Mouse (Mus musculus): ENCODE results near the gene Krt25.
A peak's percentile ranks its signal among the peaks of the same experiment; 100 is the strongest.

The Krt25 gene

GRCm38 (mm10) chr11:99322851-99323250 is at the start of gene Krt25:
Gene Krt25 (minus strand): TSS chr11:99322951.
- no peak for DNase-seq (ENCODE audit: low read depth, low spot score)

- DNase-seq (ENCODE audit: low read depth, low spot score): no peak
These were observed 47.2 kb upstream of the Krt25 start for GRCm38 (mm10) chr11:99369853-99370451.

- DNase-seq (ENCODE audit: low read depth, low spot score): peak; percentile 56
These were observed 46.5 kb upstream of the Krt25 start for GRCm38 (mm10) chr11:99369229-99369628.

- DNase-seq (ENCODE audit: low read depth, low spot score): no peak
These were observed 44.0 kb upstream of the Krt25 start for GRCm38 (mm10) chr11:99366791-99367190.

- peak; percentile 52 for DNase-seq (ENCODE audit: low read depth, low spot score)
These were observed 41.7 kb upstream of the Krt25 start for GRCm38 (mm10) chr11:99364412-99364811.

GRCm38 (mm10) chr11:99361423-99361822 is 38.7 kb upstream of the Krt25 start:
- DNase-seq (ENCODE audit: low read depth, low spot score): no peak

GRCm38 (mm10) chr11:99351004-99351403 is 28.3 kb upstream of the Krt25 start, which contains the start of gene Krt27:
Gene Krt27 (minus strand): TSS chr11:99351104.
- no peak for DNase-seq (ENCODE audit: low read depth, low spot score)

GRCm38 (mm10) chr11:99339299-99339847 is 16.6 kb upstream of the Krt25 start:
- DNase-seq (ENCODE audit: low read depth, low spot score): no peak

GRCm38 (mm10) chr11:99337866-99338265 is 15.1 kb upstream of the Krt25 start, which contains the start of gene Krt26:
Gene Krt26 (minus strand): TSS chr11:99337966.
- DNase-seq (ENCODE audit: low read depth, low spot score): no peak

- no peak for DNase-seq (ENCODE audit: low read depth, low spot score)
These were observed 10.7 kb upstream of the Krt25 start for GRCm38 (mm10) chr11:99333426-99333825.

GRCm38 (mm10) chr11:99329655-99330054 is 6.9 kb upstream of the Krt25 start:
- DNase-seq (ENCODE audit: low read depth, low spot score): no peak

- no peak for DNase-seq (ENCODE audit: low read depth, low spot score)
These were observed 1.7 kb downstream of the Krt25 start for GRCm38 (mm10) chr11:99321094-99321493.

GRCm38 (mm10) chr11:99319127-99319526 is 3.6 kb downstream of the Krt25 start:
- no peak for DNase-seq (ENCODE audit: low read depth, low spot score)

- no peak for DNase-seq (ENCODE audit: low read depth, low spot score)
These were observed 6.2 kb downstream of the Krt25 start for GRCm38 (mm10) chr11:99316543-99316942.

GRCm38 (mm10) chr11:99314594-99314993 is 8.2 kb downstream of the Krt25 start:
- DNase-seq (ENCODE audit: low read depth, low spot score): no peak

- DNase-seq (ENCODE audit: low read depth, low spot score): no peak
These were observed 11.9 kb downstream of the Krt25 start for GRCm38 (mm10) chr11:99310882-99311281.

GRCm38 (mm10) chr11:99307579-99307978 is 15.2 kb downstream of the Krt25 start:
- peak; percentile 58 for DNase-seq (ENCODE audit: low read depth, low spot score)

- DNase-seq (ENCODE audit: low read depth, low spot score): no peak
These were observed 27.7 kb downstream of the Krt25 start for GRCm38 (mm10) chr11:99295039-99295438.

GRCm38 (mm10) chr11:99292846-99293245 is 29.9 kb downstream of the Krt25 start:
- peak; percentile 22 for DNase-seq (ENCODE audit: low read depth, low spot score)

- no peak for DNase-seq (ENCODE audit: low read depth, low spot score)
These were observed 37.9 kb downstream of the Krt25 start, which contains the start of gene Krt24 for GRCm38 (mm10) chr11:99284833-99285312. Gene Krt24 (minus strand): TSS chr11:99285262.

- no peak for DNase-seq (ENCODE audit: low read depth, low spot score)
These were observed 38.7 kb downstream of the Krt25 start for GRCm38 (mm10) chr11:99284011-99284410.

- no peak for DNase-seq (ENCODE audit: low read depth, low spot score)
These were observed 39.4 kb downstream of the Krt25 start for GRCm38 (mm10) chr11:99283334-99283733.

GRCm38 (mm10) chr11:99281116-99281515 is 41.6 kb downstream of the Krt25 start:
- DNase-seq (ENCODE audit: low read depth, low spot score): no peak
